Mouse (Mus musculus): ENCODE results near the gene Timm17b.

The Timm17b gene

GRCm38 (mm10) chrX:7922032-7922431 lies 22.9 kb downstream of the Timm17b start:
- no peak for DNase-seq

- peak in 1 of 2 experiments; percentile 14 for DNase-seq
These were observed 27.1 kb downstream of the Timm17b start for GRCm38 (mm10) chrX:7926266-7926665.

- peak in 1 of 2 experiments; percentile 21 for DNase-seq
These were observed 28.0 kb downstream of the Timm17b start for GRCm38 (mm10) chrX:7927116-7927515.

- DNase-seq: no peak
These were observed 29.2 kb downstream of the Timm17b start, which contains the start of gene Eras for GRCm38 (mm10) chrX:7928270-7928790. Gene Eras (minus strand): TSS chrX:7928607.

- DNase-seq: no peak
These were observed 37.7 kb downstream of the Timm17b start for GRCm38 (mm10) chrX:7936874-7937273.

GRCm38 (mm10) chrX:7937667-7938066 lies 38.5 kb downstream of the Timm17b start:
- DNase-seq: no peak

GRCm38 (mm10) chrX:7945618-7946017 lies 46.5 kb downstream of the Timm17b start:
- DNase-seq: peak; percentile 24 to 62

GRCm38 (mm10) chrX:7947108-7947899 lies 48.1 kb downstream of the Timm17b start, which contains the start of gene Hdac6:
Gene Hdac6 (minus strand): TSS chrX:7947889.
- DNase-seq: peak; percentile 23 to 49

GRCm38 (mm10) chrX:7947900-7948492 lies 48.8 kb downstream of the Timm17b start:
- DNase-seq: peak; percentile 93 to 97

GRCm38 (mm10) chrX:7950091-7950490 lies 50.9 kb downstream of the Timm17b start:
- DNase-seq: no peak

Data from kidney, postnatal 25 days (tissue).